Mouse (Mus musculus): ENCODE measurements around the gene Lrp1.

The Lrp1 gene

GRCm38 (mm10) chr10:127616261-127616679 is 4.7 kb downstream of the Lrp1 start:
- DNase-seq (ENCODE audit: inconsistent ontology term) = peak; percentile 70

GRCm38 (mm10) chr10:127615591-127615990 is 5.4 kb downstream of the Lrp1 start:
- no peak for DNase-seq (ENCODE audit: inconsistent ontology term)

GRCm38 (mm10) chr10:127615034-127615374 is 5.9 kb downstream of the Lrp1 start:
- no peak for DNase-seq (ENCODE audit: inconsistent ontology term)

GRCm38 (mm10) chr10:127614236-127615033 is 6.5 kb downstream of the Lrp1 start:
- DNase-seq (ENCODE audit: inconsistent ontology term) = no peak

- no peak for DNase-seq (ENCODE audit: inconsistent ontology term)
These were observed 8.7 kb downstream of the Lrp1 start for GRCm38 (mm10) chr10:127612079-127612775.

- no peak for DNase-seq (ENCODE audit: inconsistent ontology term)
These were observed 10.9 kb downstream of the Lrp1 start for GRCm38 (mm10) chr10:127610066-127610415.

- DNase-seq (ENCODE audit: inconsistent ontology term) = no peak
These were observed 11.4 kb downstream of the Lrp1 start for GRCm38 (mm10) chr10:127609415-127610065.

GRCm38 (mm10) chr10:127607059-127607458 is 13.9 kb downstream of the Lrp1 start:
- no peak for DNase-seq (ENCODE audit: inconsistent ontology term)

GRCm38 (mm10) chr10:127605756-127606155 is 15.2 kb downstream of the Lrp1 start:
- DNase-seq (ENCODE audit: inconsistent ontology term) = no peak

- peak; percentile 44 for DNase-seq (ENCODE audit: inconsistent ontology term)
These were observed 15.7 kb downstream of the Lrp1 start for GRCm38 (mm10) chr10:127605251-127605547.

- peak; percentile 43 for DNase-seq (ENCODE audit: inconsistent ontology term)
These were observed 16.3 kb downstream of the Lrp1 start for GRCm38 (mm10) chr10:127604465-127605250.

GRCm38 (mm10) chr10:127603437-127604371 is 17.2 kb downstream of the Lrp1 start:
- no peak for DNase-seq (ENCODE audit: inconsistent ontology term)

- DNase-seq (ENCODE audit: inconsistent ontology term) = no peak
These were observed 18.8 kb downstream of the Lrp1 start for GRCm38 (mm10) chr10:127602194-127602593.

GRCm38 (mm10) chr10:127599779-127600541 is 21.0 kb downstream of the Lrp1 start:
- DNase-seq (ENCODE audit: inconsistent ontology term) = peak; percentile 61

- DNase-seq (ENCODE audit: inconsistent ontology term) = no peak
These were observed 21.7 kb downstream of the Lrp1 start for GRCm38 (mm10) chr10:127599252-127599651.

- no peak for DNase-seq (ENCODE audit: inconsistent ontology term)
These were observed 22.3 kb downstream of the Lrp1 start for GRCm38 (mm10) chr10:127598607-127599006.

- DNase-seq (ENCODE audit: inconsistent ontology term) = peak; percentile 53
These were observed 23.5 kb downstream of the Lrp1 start for GRCm38 (mm10) chr10:127597311-127597901.

GRCm38 (mm10) chr10:127596321-127596941 is 24.5 kb downstream of the Lrp1 start:
- peak; percentile 54 for DNase-seq (ENCODE audit: inconsistent ontology term)

Data from Muller cell, postnatal 12 days (primary cell).